Mouse (Mus musculus) stomach, postnatal 0 days (tissue): ENCODE data around the gene Ormdl1.

Experiments used
- CTCF ChIP-seq: IDR thresholded peaks from 2 replicates; pipeline ENCODE4 v1.5.1; 2016; ENCODE audit warnings: antibody characterized with exemption, low read depth, mild to moderate bottlenecking, moderate library complexity
- EP300 ChIP-seq: optimal IDR thresholded peaks from 2 replicates; pipeline ENCODE3; 2016; ENCODE audit warnings: antibody characterized with exemption

DNA sequence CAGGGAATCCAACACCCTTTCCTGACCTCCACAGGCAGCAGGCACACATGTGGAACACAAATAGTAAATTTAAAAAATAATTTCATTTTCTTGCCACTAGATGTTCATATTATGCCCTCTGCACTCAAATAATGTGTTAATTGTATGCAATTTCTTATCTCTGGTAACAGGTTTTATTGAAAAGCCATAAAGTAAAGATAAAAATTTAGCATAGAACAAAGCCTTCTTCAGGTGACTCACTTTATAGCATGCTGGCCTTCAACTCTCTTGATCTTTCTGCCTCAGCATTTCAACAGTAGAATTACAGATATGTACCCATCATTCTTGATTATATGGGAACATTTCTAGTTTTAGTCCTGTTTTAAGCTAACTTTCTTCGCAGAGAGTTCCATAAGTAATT lies 27.4 kb downstream of the Ormdl1 start:
- TF ChIP-seq CTCF (no peak), EP300 (no peak)
